Mouse (Mus musculus) kidney, embryonic 14.5 days (tissue): ENCODE measurements around the gene Emx1. TPM values are rescaled to one million over a fixed set of nuclear protein-coding genes. Genes with fewer than 3 reads are reported as not detected.

Source experiments
- ATAC-seq: fragments of 200-750 bp; cut with Nextera tagmentation; 2 replicates; pipeline ENCODE4 v1.8.0; 2017; ENCODE audit warnings: moderate number of reproducible peaks, mild to moderate bottlenecking, moderate TSS enrichment, moderate library complexity; ENCODE audit not compliant: low FRiP score, low TSS enrichment
- H3K27ac ChIP-seq: fragments of 300-500 bp; sonication (generic); 2 replicates; pipeline ENCODE4 v1.5.1; 2014; ENCODE audit warnings: low read depth, mild to moderate bottlenecking, low read length, moderate library complexity, mixed read lengths
- H3K27me3 ChIP-seq: fragments of 300-500 bp; sonication (generic); 2 replicates; pipeline ENCODE4 v1.6.1; 2014; ENCODE audit warnings: mild to moderate bottlenecking, low read length; ENCODE audit not compliant: control insufficient read depth, insufficient read depth
- H3K36me3 ChIP-seq: fragments of 300-500 bp; sonication (generic); 2 replicates; pipeline ENCODE4 v1.6.1; 2014; ENCODE audit warnings: low read length, mixed read lengths; ENCODE audit not compliant: control insufficient read depth, insufficient read depth
- H3K4me1 ChIP-seq: fragments of 300-500 bp; sonication (generic); 2 replicates; pipeline ENCODE4 v1.6.1; 2014; ENCODE audit warnings: low read length, mixed read lengths; ENCODE audit not compliant: control insufficient read depth, insufficient read depth
- H3K4me2 ChIP-seq: fragments of 300-500 bp; sonication (generic); replicated peaks from 2 replicates; pipeline ENCODE4 v1.6.1; 2014; ENCODE audit warnings: low read depth, mild to moderate bottlenecking, low read length
- H3K4me3 ChIP-seq: fragments of 300-500 bp; sonication (generic); 2 replicates; pipeline ENCODE4 v1.5.1; 2014; ENCODE audit warnings: mild to moderate bottlenecking, low read length
- H3K9ac ChIP-seq: fragments of 300-500 bp; sonication (generic); 2 replicates; pipeline ENCODE4 v1.6.1; 2014; ENCODE audit warnings: low read depth, mild to moderate bottlenecking, low read length, moderate library complexity
- H3K9me3 ChIP-seq: fragments of 300-500 bp; sonication (generic); 2 replicates; pipeline ENCODE4 v1.6.1; 2016; ENCODE audit warnings: low read length; ENCODE audit not compliant: control insufficient read depth
- WGBS: fragments of 180-500 bp; shearing (Covaris S2); extraction: QIAGEN DNeasy Blood & Tissue Kit; methylation state at CpG from one replicate; pipeline ENCODE4 v1.1.7; 2014; 5-methylcytosine and 5-hydroxymethylcytosine counted together
- polyA plus RNA-seq: library from polyadenylated mRNA; unstranded; fragments of >200 nt; fragmentation: Nextera tagmentation; extraction: Ambion mirVana; gene quantifications from 2 replicates; pipeline ENCODE4 v1.2.1, GENCODE M21; 2014

Gene Emx1
- polyA plus RNA-seq, 1 experiment from 2014 or later = 8.5 TPM

DNA sequence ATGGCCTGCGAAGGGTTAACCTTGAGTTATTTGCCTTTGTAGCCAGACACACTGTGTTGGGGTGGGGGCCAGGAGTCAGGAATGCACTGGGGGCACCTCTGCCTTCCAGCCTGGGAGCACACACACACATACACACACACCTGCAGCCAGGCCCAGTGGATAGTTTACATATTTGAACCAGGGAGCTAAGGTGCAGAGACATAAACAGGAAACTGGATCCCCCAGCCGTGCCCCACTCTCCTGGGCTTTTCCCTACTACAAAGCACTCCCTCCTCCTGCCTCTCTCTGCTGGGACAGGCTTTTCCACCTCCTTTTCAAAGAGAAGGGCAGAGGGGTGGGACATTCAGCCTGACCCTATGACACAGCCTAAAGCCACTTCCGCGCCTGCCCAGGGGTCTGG is 33.7 kb downstream of the Emx1 start:
- H3K36me3 ChIP-seq = no peaks in the 10 kb centered on the region
- WGBS = 26% methylated on average over 4 of the region's 4 CpGs
- no peaks in the 10 kb centered on the region for H3K9me3 ChIP-seq
- H3K27ac ChIP-seq = no peak overlapping the region; the same call in 1 of the 2 replicates
- H3K4me3 ChIP-seq = no peak overlapping the region
- no peak overlapping the region for H3K9ac ChIP-seq
- H3K4me2 ChIP-seq = no peak overlapping the region
- peaks cover 4% of the 10 kb centered on the region; the same call in 1 of the 2 replicates for H3K4me1 ChIP-seq
- no peaks in the 10 kb centered on the region for H3K27me3 ChIP-seq
- peak; percentile 47; the same call in 1 of the 2 replicates for ATAC-seq

DNA sequence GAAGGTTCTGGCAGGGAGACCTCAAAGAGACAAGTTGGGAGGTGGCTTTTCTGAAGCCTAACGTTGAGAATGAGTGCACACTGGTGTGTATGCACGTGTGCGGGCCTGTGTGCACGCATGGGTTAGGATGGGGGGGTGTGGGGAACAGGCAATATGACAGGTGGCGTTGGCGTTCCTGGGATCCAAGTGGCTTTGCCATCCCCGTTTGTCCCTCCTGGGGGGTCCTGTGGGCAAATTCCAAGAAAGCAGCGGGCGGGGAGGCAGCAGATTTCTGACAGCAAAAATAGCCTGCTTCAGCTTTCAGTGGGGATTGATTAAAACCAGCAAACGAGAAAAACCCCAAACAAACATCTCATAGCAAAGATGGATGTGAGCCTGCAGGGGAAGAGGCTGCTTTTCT is 35.3 kb downstream of the Emx1 start:
- H3K4me1 ChIP-seq = peaks cover 4% of the 10 kb centered on the region; the same call in 1 of the 2 replicates
- WGBS = 84% methylated on average over 10 of the region's 10 CpGs
- no peak for ATAC-seq
- no peak overlapping the region for H3K9ac ChIP-seq
- no peak overlapping the region for H3K4me2 ChIP-seq
- H3K4me3 ChIP-seq = no peak overlapping the region
- H3K27me3 ChIP-seq = no peaks in the 10 kb centered on the region
- H3K36me3 ChIP-seq = no peaks in the 10 kb centered on the region
- H3K27ac ChIP-seq = no peak overlapping the region
- H3K9me3 ChIP-seq = no peaks in the 10 kb centered on the region

DNA sequence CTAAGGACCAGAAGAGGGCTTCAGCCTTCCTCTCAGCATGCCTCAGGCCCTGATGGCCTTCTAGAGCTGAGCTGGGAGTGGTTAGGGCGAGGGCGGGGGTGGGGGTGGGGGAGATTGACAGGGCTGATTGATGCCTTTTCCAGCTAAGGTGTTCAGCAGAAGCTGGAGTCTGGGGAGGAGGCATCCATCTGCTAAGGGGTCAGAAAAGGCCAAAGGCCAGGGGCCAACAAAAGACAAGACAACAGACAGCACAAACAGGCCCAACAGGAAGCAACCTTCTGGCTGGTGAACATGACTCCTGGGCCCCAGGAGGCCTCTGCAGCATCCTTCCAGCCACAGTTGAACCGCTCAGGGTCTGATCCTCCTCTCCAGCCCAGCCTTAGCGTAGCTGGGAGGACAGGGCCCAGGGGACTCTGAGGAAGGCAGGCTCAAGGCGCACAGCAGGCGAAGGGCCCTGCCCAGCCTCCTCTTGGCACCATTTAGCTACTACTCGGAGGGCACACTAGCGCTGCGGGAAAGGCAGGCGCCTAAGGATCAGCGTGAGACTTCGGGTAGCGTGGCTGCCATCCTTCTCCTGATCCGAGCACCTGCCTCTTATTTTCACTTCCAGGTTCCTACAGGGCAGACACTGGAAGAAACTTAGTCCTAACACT is 36.4 kb downstream of the Emx1 start:
- H3K4me1 ChIP-seq = peaks cover 4% of the 10 kb centered on the region; the same call in 1 of the 2 replicates
- no peak overlapping the region for H3K4me2 ChIP-seq
- WGBS = 43% methylated on average over 14 of the region's 14 CpGs
- H3K4me3 ChIP-seq = no peak overlapping the region
- no peak for ATAC-seq
- no peaks in the 10 kb centered on the region for H3K27me3 ChIP-seq
- no peaks in the 10 kb centered on the region for H3K9me3 ChIP-seq
- H3K9ac ChIP-seq = no peak overlapping the region
- no peaks in the 10 kb centered on the region for H3K36me3 ChIP-seq
- H3K27ac ChIP-seq = no peak overlapping the region

DNA sequence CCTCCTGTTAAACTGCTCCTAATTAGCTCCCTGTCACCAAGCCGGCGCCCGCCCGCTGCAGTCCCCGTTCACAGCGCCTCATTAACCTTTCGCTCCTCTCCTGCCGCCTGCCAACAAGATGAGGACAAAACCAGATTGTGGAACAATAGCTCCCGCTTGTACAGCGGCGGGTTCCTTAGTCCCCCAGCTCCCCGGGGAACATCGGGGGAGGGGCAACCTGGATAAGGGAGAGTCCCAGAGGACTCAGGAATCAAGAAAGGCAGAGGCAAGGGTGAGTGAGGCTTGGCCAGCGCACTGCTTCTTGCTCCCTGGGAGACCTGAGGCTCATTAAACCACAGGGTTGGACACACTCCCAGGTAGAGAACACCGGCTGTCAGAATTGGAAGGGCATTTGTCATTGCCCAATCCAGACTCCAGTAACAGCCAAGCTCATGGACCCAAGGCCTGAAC is 37.2 kb downstream of the Emx1 start:
- Histone ChIP-seq H3K4me1 (peaks cover 4% of the 10 kb centered on the region; the same call in 1 of the 2 replicates), H3K9ac (no peak overlapping the region), H3K4me2 (no peak overlapping the region), H3K9me3 (no peaks in the 10 kb centered on the region), H3K36me3 (no peaks in the 10 kb centered on the region), H3K27ac (no peak overlapping the region), H3K4me3 (no peak overlapping the region), H3K27me3 (no peaks in the 10 kb centered on the region)
- 52% methylated on average over 15 of the region's 15 CpGs for WGBS
- no peak for ATAC-seq

DNA sequence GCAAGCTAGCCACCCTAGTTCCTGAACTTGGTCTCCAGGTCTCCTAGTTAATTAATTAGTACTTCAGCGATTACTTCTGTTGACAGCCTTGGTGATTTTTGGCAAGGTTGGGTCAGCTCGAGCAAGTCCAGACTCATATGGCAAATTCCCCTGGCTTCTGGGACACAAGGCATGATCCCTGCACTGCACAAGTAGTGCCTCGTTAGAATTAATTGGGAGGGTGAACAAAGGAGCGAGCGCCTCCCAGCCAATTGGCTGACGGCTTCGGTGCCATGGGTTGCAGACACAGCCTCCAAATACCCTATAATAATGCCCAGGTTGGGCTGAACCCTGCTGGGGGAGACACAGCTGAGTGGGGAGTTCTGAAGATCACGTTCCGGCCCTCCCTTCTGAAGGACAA is 39.3 kb downstream of the Emx1 start:
- Histone ChIP-seq H3K36me3 (no peaks in the 10 kb centered on the region), H3K27ac (no peak overlapping the region), H3K4me3 (no peak overlapping the region), H3K4me1 (peaks cover 7% of the 10 kb centered on the region), H3K9me3 (no peaks in the 10 kb centered on the region), H3K4me2 (no peak overlapping the region), H3K27me3 (no peaks in the 10 kb centered on the region), H3K9ac (no peak overlapping the region)
- WGBS = 82% methylated on average over 9 of the region's 9 CpGs
- ATAC-seq = no peak

DNA sequence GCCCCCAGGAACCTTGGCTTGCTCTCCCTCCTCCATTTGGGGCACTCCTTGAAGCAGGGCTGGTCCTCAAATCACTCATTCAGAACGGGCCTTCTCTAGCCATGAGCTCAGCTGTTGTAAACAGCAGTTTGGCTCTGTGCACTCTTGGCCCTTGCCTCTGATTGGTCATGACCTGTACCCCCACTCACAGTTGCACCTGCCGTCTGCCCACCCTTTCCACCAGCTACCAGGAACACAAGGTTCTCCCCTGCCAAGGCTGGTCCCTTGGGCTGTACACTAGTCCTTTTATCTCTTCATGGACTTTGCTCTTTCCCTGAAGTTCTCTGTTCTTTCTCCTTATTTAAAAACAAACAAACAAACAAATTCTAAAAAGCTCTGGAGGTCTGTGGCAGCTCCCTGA is 40.3 kb downstream of the Emx1 start:
- no peak overlapping the region for H3K27ac ChIP-seq
- H3K9me3 ChIP-seq = no peaks in the 10 kb centered on the region
- H3K4me1 ChIP-seq = peaks cover 14% of the 10 kb centered on the region
- WGBS = 55% methylated on average over 2 of the region's 2 CpGs
- H3K36me3 ChIP-seq = no peaks in the 10 kb centered on the region
- H3K9ac ChIP-seq = no peak overlapping the region
- no peak overlapping the region for H3K4me2 ChIP-seq
- H3K4me3 ChIP-seq = no peak overlapping the region
- no peak for ATAC-seq
- H3K27me3 ChIP-seq = no peaks in the 10 kb centered on the region

DNA sequence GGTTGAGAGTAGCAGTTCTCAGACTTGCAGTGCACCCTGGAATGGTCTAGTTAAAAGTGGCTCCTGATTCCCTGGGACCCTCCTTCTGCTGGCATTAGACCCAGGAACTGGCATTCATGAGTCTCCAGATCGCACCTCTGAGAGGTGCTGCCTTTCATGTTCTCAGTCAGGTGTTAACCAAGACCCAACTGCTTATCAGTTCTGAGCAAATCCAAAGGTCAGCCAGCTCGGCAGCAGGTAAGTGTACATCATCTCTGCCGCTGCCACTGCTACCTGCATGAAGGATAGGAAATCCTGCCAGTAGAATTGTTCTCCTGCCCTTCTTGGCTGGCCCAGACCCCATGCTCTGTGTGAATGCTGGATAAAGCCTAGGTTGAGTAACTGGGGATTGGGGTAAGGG is 43.5 kb downstream of the Emx1 start:
- Histone ChIP-seq H3K4me3 (no peak overlapping the region), H3K4me1 (peaks cover 20% of the 10 kb centered on the region), H3K27me3 (no peaks in the 10 kb centered on the region), H3K9ac (no peak overlapping the region), H3K9me3 (no peaks in the 10 kb centered on the region), H3K4me2 (no peak overlapping the region), H3K36me3 (no peaks in the 10 kb centered on the region), H3K27ac (no peak overlapping the region)
- ATAC-seq = no peak
- 77% methylated on average over 3 of the region's 3 CpGs for WGBS

DNA sequence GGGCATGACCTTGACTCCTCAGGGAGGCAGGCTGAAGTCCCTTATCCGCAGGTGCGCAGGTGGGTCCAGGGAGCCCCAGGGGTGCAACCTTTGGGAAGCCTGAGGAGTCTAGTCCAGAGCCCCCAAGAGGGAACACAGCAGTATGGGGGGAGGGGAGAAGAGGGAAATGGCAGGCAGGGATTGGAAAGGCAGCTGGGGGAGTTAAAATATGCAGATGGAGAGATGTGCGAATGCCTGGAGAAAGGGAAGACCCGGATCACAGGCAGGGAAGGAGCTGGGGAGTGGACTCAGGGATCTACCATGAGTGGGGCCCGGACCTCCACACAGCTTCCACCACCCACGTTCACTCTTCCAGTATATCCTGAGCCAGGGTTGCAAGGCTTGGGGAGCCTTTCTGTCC is 44.2 kb downstream of the Emx1 start:
- 18% methylated on average over 6 of the region's 6 CpGs for WGBS
- no peak overlapping the region for H3K27ac ChIP-seq

DNA sequence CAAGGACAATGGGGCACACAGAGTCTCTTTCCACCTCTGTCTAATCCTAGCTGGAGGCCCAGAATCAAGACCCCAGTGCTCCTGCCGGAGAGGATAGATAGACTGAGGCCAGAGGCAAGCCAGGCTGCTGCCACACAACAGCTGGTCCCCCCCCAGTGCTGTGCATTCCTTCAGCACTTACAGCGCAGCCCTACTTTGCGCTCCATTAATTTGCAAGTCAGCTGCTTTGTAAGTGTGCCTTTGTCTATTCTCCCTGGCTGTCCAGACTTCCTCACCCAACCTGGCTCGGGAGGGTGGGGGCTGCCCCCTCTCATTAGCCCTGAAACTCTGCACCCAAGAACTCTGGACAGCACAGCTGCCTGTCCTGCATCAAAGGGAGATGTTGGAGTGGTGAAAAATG is 44.8 kb downstream of the Emx1 start:
- WGBS = 34% methylated on average over 4 of the region's 4 CpGs
- ATAC-seq = peak; percentile 75
- no peak overlapping the region for H3K27ac ChIP-seq
- no peak overlapping the region for H3K4me3 ChIP-seq
- no peak overlapping the region for H3K4me2 ChIP-seq
- peaks cover 22% of the 10 kb centered on the region for H3K4me1 ChIP-seq
- H3K27me3 ChIP-seq = no peaks in the 10 kb centered on the region
- no peaks in the 10 kb centered on the region for H3K9me3 ChIP-seq
- H3K9ac ChIP-seq = no peak overlapping the region
- H3K36me3 ChIP-seq = no peaks in the 10 kb centered on the region

More for the DNA sequence above, 44.2 kb downstream of the Emx1 start:
- H3K9ac ChIP-seq = no peak overlapping the region
- no peaks in the 10 kb centered on the region for H3K9me3 ChIP-seq
- no peak overlapping the region for H3K4me2 ChIP-seq
- no peak overlapping the region for H3K4me3 ChIP-seq
- H3K36me3 ChIP-seq = no peaks in the 10 kb centered on the region
- ATAC-seq = no peak
- H3K4me1 ChIP-seq = peaks cover 22% of the 10 kb centered on the region
- no peaks in the 10 kb centered on the region for H3K27me3 ChIP-seq
